Mouse (Mus musculus): ENCODE measurements around the gene Tmem40.

- TF ChIP-seq NRF1 (IDR thresholded peaks at IDR 0.05; ENCODE audit: low read depth, low read length) (no peak), ZMIZ1 (IDR thresholded peaks at IDR 0.05; ENCODE audit: low read depth, low read length) (no peak), MAZ (IDR thresholded peaks at IDR 0.05; ENCODE audit: low read depth, low read length) (no peak)
These were observed 6.7 kb downstream of the Tmem40 start for GRCm38 (mm10) chr6:115755536-115755935.

All from CH12.LX (cell line).